Mouse (Mus musculus) adrenal gland, adult 2 months (tissue): Measurements from ENCODE around the gene Fto. TPM values are rescaled to one million over a fixed set of nuclear protein-coding genes. Genes with fewer than 3 reads are reported as not detected.

ENCODE experiments used
- DNase-seq: peaks from one replicate; pipeline ENCODE4 v3.0.0; 2021
- polyA plus RNA-seq: library from polyadenylated mRNA; depleted of rRNA; stranded (reverse); fragments of >200 nt; gene quantifications from 2 replicates; pipeline ENCODE4 v1.2.3, GENCODE M21; 2012; rRNA removed
- total RNA-seq, 2 experiments: library from RNA; stranded (reverse); gene quantifications; 2 replicates each; pipeline ENCODE4 v1.2.3; 2021

Gene Fto
- total and polyA plus RNA-seq, 3 experiments: 22.0 to 77.1 (median 74.8) TPM

- DNase-seq: no peak
Measured at GRCm38 (mm10) chr8:91679451-91679850, 366.1 kb downstream of the Fto start.

GRCm38 (mm10) chr8:91680125-91680524, 366.8 kb downstream of the Fto start:
- no peak for DNase-seq

GRCm38 (mm10) chr8:91684596-91685317, 371.4 kb downstream of the Fto start:
- DNase-seq: no peak

GRCm38 (mm10) chr8:91685408-91685807, 372.1 kb downstream of the Fto start:
- DNase-seq: no peak

- no peak for DNase-seq
Measured at GRCm38 (mm10) chr8:91692056-91692721, 378.9 kb downstream of the Fto start.

GRCm38 (mm10) chr8:91706533-91706932, 393.2 kb downstream of the Fto start:
- no peak for DNase-seq

- DNase-seq: no peak
Measured at GRCm38 (mm10) chr8:91708661-91709060, 395.3 kb downstream of the Fto start.

- DNase-seq: no peak
Measured at GRCm38 (mm10) chr8:91709768-91710167, 396.4 kb downstream of the Fto start.

GRCm38 (mm10) chr8:91711202-91711601, 397.9 kb downstream of the Fto start:
- no peak for DNase-seq

- DNase-seq: no peak
Measured at GRCm38 (mm10) chr8:91711981-91712598, 398.8 kb downstream of the Fto start.

- DNase-seq: peak; percentile 19
Measured at GRCm38 (mm10) chr8:91712731-91713569, 399.6 kb downstream of the Fto start.

- no peak for DNase-seq
Measured at GRCm38 (mm10) chr8:91713677-91714312, 400.5 kb downstream of the Fto start.

GRCm38 (mm10) chr8:91714733-91715132, 401.4 kb downstream of the Fto start:
- DNase-seq: peak; percentile 11

GRCm38 (mm10) chr8:91715387-91716085, 402.2 kb downstream of the Fto start:
- DNase-seq: peak; percentile 8

Other genes with a start within 250 kb of the Fto start
- gene Rbl2, start 243.5 kb upstream of the Fto start, total RNA-seq: 10 to 100 TPM; 41.8 to 51.9 TPM
- 19.2 and 21.7 TPM in 2 replicates for gene Rbl2, start 243.5 kb upstream of the Fto start, polyA plus RNA-seq
- gene Aktip, start 113.5 kb upstream of the Fto start, total RNA-seq: 10 to 100 TPM; 42.6 to 47.5 TPM
- gene Aktip, start 113.5 kb upstream of the Fto start, polyA plus RNA-seq: 15.1 and 18.1 TPM in 2 replicates
- 1 to 10 TPM; 7.2 to 8.1 TPM for gene Rpgrip1l, start 263 bp upstream of the Fto start, total RNA-seq
- gene Rpgrip1l, start 263 bp upstream of the Fto start, polyA plus RNA-seq: 0.27 and 0.28 TPM in 2 replicates